8 mouse cellular contexts compared by ENCODE assay signal in genomic region chr5:122054130-122054843, GRCm38 (mm10). TPM values are rescaled to one million over a fixed set of nuclear protein-coding genes. Genes with fewer than 3 reads are reported as not detected.
DNase-seq lines count a peak whose midpoint lies in the region; ATAC-seq lines count a peak whose summit lies in the region.

No protein-coding gene starts in this region.

- peak overlapping the region; percentile 62 for H3K4me2 ChIP-seq in heart, embryonic 15.5 days

- no peaks in the 10 kb centered on the region for H3K9me3 ChIP-seq in heart, embryonic 15.5 days (replicated peaks)

- no peak overlapping the region for H3K9ac ChIP-seq in heart, embryonic 15.5 days

- no peaks in the 10 kb centered on the region for H3K36me3 ChIP-seq in heart, embryonic 15.5 days

- intact Hi-C loops in left cerebral cortex, postnatal 4 days (cut with DNase I): loop anchor here (10.0 kb wide), 2 partner anchors 109 to 159 kb away; no protein-coding TSS in a partner anchor
- intact Hi-C loops in left cerebral cortex, postnatal 36 days (cut with DNase I): loop anchor here (5.0 kb wide), 1 partner anchor 33 kb away; no protein-coding TSS in a partner anchor

- ATAC-seq in heart, embryonic 15.5 days (replicated peaks; ENCODE audit: insufficient number of reproducible peaks, insufficient read depth, low FRiP score, low read depth): no peak
- ATAC-seq in megakaryocyte progenitor cell, adult 5-6 weeks (replicated peaks; ENCODE audit: poor library complexity): peak; percentile 59

- peaks cover 22% of the 10 kb centered on the region for H3K27me3 ChIP-seq in heart, embryonic 15.5 days

- 37% methylated on average over 13 of the region's 13 CpGs for WGBS in heart, embryonic 15.5 days

- peak; percentile 70 for DNase-seq in left cerebral cortex, postnatal 4 days
- DNase-seq in left cerebral cortex, postnatal 36 days (ENCODE audit: low spot score in 2 of 2): no peak
- peak; percentile 48 for DNase-seq in embryo, embryonic 9.5 days (ENCODE audit: extremely low spot score)
- DNase-seq in kidney, postnatal 25 days: peak; percentile 65 to 74
- DNase-seq in urinary bladder, postnatal 36 days (ENCODE audit: low spot score in 2 of 2): peak; percentile 27 to 38
- no peak for DNase-seq in thymus, postnatal 14 days

- H3K4me1 ChIP-seq in heart, embryonic 15.5 days (replicated peaks): peaks cover 25% of the 10 kb centered on the region

- H3K27ac ChIP-seq in heart, embryonic 15.5 days: no peak overlapping the region

- H3K4me3 ChIP-seq in heart, embryonic 15.5 days: peak overlapping the region; percentile 33

RNA-seq across cellular contexts. Expression of gene Cux2, which starts 4.4 kb away (rescaled TPM):
- 100 to 1,000 TPM; 182 to 239 TPM for total RNA-seq in left cerebral cortex, postnatal 4 days (2021)
- 100 to 1,000 TPM; 187 to 216 TPM for total RNA-seq in left cerebral cortex, postnatal 36 days (2021)
- polyA plus RNA-seq in heart, embryonic 15.5 days (2015; fragmentation: Nextera tagmentation; extraction: Ambion mirVana): 3.9 and 4.1 TPM in 2 replicates
- 0.07 and 0.76 TPM in 2 replicates for total RNA-seq in megakaryocyte progenitor cell, adult 5-6 weeks (2015)
- 1.1 TPM in 1 of 2 replicates, not detected in the other for total RNA-seq in megakaryocyte progenitor cell, adult 5-6 weeks (2017)

RNA-seq across cellular contexts. Expression of gene Myl2, which starts 46.5 kb away (rescaled TPM):
- not detected for total RNA-seq in left cerebral cortex, postnatal 4 days (2021)
- 1 to 10 TPM; 1.3 to 1.6 TPM for total RNA-seq in left cerebral cortex, postnatal 36 days (2021)
- 7,334 and 9,932 TPM in 2 replicates for polyA plus RNA-seq in heart, embryonic 15.5 days (2015; fragmentation: Nextera tagmentation; extraction: Ambion mirVana)
- not detected in 2 replicates for total RNA-seq in megakaryocyte progenitor cell, adult 5-6 weeks (2015)
- total RNA-seq in megakaryocyte progenitor cell, adult 5-6 weeks (2017): not detected in 2 replicates

Comparison
In these comparisons a context has a peak if more than half of its experiments do, and no peak if none do; other contexts are left out.
1. DNase-seq: peak in left cerebral cortex, postnatal 4 days (single experiment), embryo, embryonic 9.5 days (single experiment), kidney, postnatal 25 days (2 of 2) and urinary bladder, postnatal 36 days (2 of 2); none in left cerebral cortex, postnatal 36 days (0 of 2) and thymus, postnatal 14 days (single experiment).
2. RNA of gene Cux2, which starts 4.4 kb away (total RNA-seq): 182 to 239 TPM in left cerebral cortex, postnatal 4 days and 187 to 216 TPM in left cerebral cortex, postnatal 36 days; 0.07 to 1.1 TPM in megakaryocyte progenitor cell, adult 5-6 weeks; every median in the first group is over 10 times any median in the second.